Mouse (Mus musculus) stomach, embryonic 14.5 days (tissue): ENCODE results near the gene Sctr. TPM values are rescaled to one million over a fixed set of nuclear protein-coding genes. Genes with fewer than 3 reads are reported as not detected.
A peak's percentile ranks its signal among the peaks of the same experiment; 100 is the strongest.

Experiments
- ATAC-seq: fragments of 200-750 bp; cut with Nextera tagmentation; 2 replicates; pipeline ENCODE4 v1.8.0; 2017; ENCODE audit warnings: low read depth, moderate TSS enrichment; ENCODE audit not compliant: insufficient number of reproducible peaks, insufficient read depth, low FRiP score
- H3K27ac ChIP-seq: fragments of 300-500 bp; sonication (generic); 2 replicates; pipeline ENCODE4 v1.5.1; 2014; ENCODE audit warnings: mild to moderate bottlenecking, low read length, moderate library complexity, mixed read lengths
- H3K27me3 ChIP-seq: fragments of 300-500 bp; sonication (generic); 2 replicates; pipeline ENCODE4 v1.6.1; 2014; ENCODE audit warnings: low read length, control low read depth, mixed read lengths; ENCODE audit not compliant: control insufficient read depth, insufficient read depth
- H3K36me3 ChIP-seq: fragments of 300-500 bp; sonication (generic); 2 replicates; pipeline ENCODE4 v1.6.1; 2014; ENCODE audit warnings: mild to moderate bottlenecking, control low read depth, low read length, moderate library complexity, mixed read lengths; ENCODE audit not compliant: control insufficient read depth, insufficient read depth
- H3K4me1 ChIP-seq: fragments of 300-500 bp; sonication (generic); 2 replicates; pipeline ENCODE4 v1.6.1; 2014; ENCODE audit warnings: low read length, control low read depth, mixed read lengths; ENCODE audit not compliant: control insufficient read depth, insufficient read depth
- H3K4me2 ChIP-seq: fragments of 300-500 bp; sonication (generic); replicated peaks from 2 replicates; pipeline ENCODE4 v1.6.1; 2014; ENCODE audit warnings: low read depth, low read length, control low read depth
- H3K4me3 ChIP-seq: fragments of 300-500 bp; sonication (generic); 2 replicates; pipeline ENCODE4 v1.5.1; 2014; ENCODE audit warnings: low read depth, low read length, control low read depth
- H3K9ac ChIP-seq: fragments of 300-500 bp; sonication (generic); replicated peaks from 2 replicates; pipeline ENCODE4 v1.6.1; 2014; ENCODE audit warnings: low read depth, mild to moderate bottlenecking, control low read depth, low read length, moderate library complexity, mixed read lengths
- H3K9me3 ChIP-seq: fragments of 300-500 bp; sonication (generic); 2 replicates; pipeline ENCODE4 v1.6.1; 2016; ENCODE audit warnings: low read depth, low read length, control low read depth; ENCODE audit not compliant: control insufficient read depth
- WGBS: fragments of 180-500 bp; shearing (Covaris S2); extraction: QIAGEN DNeasy Blood & Tissue Kit; methylation state at CpG from one replicate; pipeline ENCODE4 v1.1.7; 2014; 5-methylcytosine and 5-hydroxymethylcytosine counted together
- polyA plus RNA-seq: library from polyadenylated mRNA; unstranded; fragments of >200 nt; fragmentation: Nextera tagmentation; extraction: Ambion mirVana; gene quantifications from 2 replicates; pipeline ENCODE4 v1.2.1, GENCODE M21; 2014

The Sctr gene
- polyA plus RNA-seq, 1 experiment from 2014 or later, result 2.0 TPM

GRCm38 (mm10) chr1:120077746-120078410 is 71.2 kb downstream of the Sctr start:
- no peak for ATAC-seq
- H3K4me1 ChIP-seq, result peaks cover 13% of the 10 kb centered on the region; the same call in 1 of the 2 replicates
- no peak overlapping the region for H3K4me3 ChIP-seq
- H3K4me2 ChIP-seq, result no peak overlapping the region
- H3K27ac ChIP-seq, result no peak overlapping the region
- no peaks in the 10 kb centered on the region for H3K9me3 ChIP-seq
- no peaks in the 10 kb centered on the region for H3K36me3 ChIP-seq
- H3K9ac ChIP-seq, result no peak overlapping the region
- no peaks in the 10 kb centered on the region for H3K27me3 ChIP-seq
- WGBS, result 23% methylated on average over 9 of the region's 9 CpGs

- no peaks in the 10 kb centered on the region for H3K36me3 ChIP-seq
- no peak overlapping the region for H3K9ac ChIP-seq
- H3K4me1 ChIP-seq, result peaks cover 10% of the 10 kb centered on the region; the same call in 1 of the 2 replicates
- H3K27ac ChIP-seq, result no peak overlapping the region
- no peaks in the 10 kb centered on the region for H3K9me3 ChIP-seq
- H3K27me3 ChIP-seq, result no peaks in the 10 kb centered on the region
- H3K4me2 ChIP-seq, result no peak overlapping the region
- H3K4me3 ChIP-seq, result no peak overlapping the region
- 91% methylated on average over 1 of the region's 1 CpGs for WGBS
- no peak for ATAC-seq
Observed at GRCm38 (mm10) chr1:120080632-120081031, 73.9 kb downstream of the Sctr start.

- Histone ChIP-seq H3K4me2 (0 out of 2 replicates have a peak overlapping the region, but pooled peaks have one; percentile 12), H3K4me1 (peaks cover 10% of the 10 kb centered on the region; the same call in 1 of the 2 replicates), H3K9me3 (no peaks in the 10 kb centered on the region), H3K4me3 (no peak overlapping the region), H3K27me3 (no peaks in the 10 kb centered on the region), H3K36me3 (no peaks in the 10 kb centered on the region), H3K27ac (no peak overlapping the region), H3K9ac (no peak overlapping the region)
- ATAC-seq, result peak; percentile 72; the same call in 1 of the 2 replicates
- 18% methylated on average over 7 of the region's 7 CpGs for WGBS
Observed at GRCm38 (mm10) chr1:120082957-120083585, 76.4 kb downstream of the Sctr start.

- no peaks in the 10 kb centered on the region for H3K27me3 ChIP-seq
- H3K4me1 ChIP-seq, result peaks cover 10% of the 10 kb centered on the region; the same call in 1 of the 2 replicates
- H3K9ac ChIP-seq, result no peak overlapping the region
- no peaks in the 10 kb centered on the region for H3K9me3 ChIP-seq
- no peak for ATAC-seq
- no peaks in the 10 kb centered on the region for H3K36me3 ChIP-seq
- H3K4me3 ChIP-seq, result no peak overlapping the region
- WGBS, result 50% methylated on average over 5 of the region's 5 CpGs
- no peak overlapping the region for H3K4me2 ChIP-seq
- no peak overlapping the region for H3K27ac ChIP-seq
Observed at GRCm38 (mm10) chr1:120083921-120084517, 77.3 kb downstream of the Sctr start.

- Histone ChIP-seq H3K4me1 (peaks cover 10% of the 10 kb centered on the region; the same call in 1 of the 2 replicates), H3K36me3 (no peaks in the 10 kb centered on the region), H3K27me3 (no peaks in the 10 kb centered on the region), H3K9me3 (no peaks in the 10 kb centered on the region), H3K4me3 (no peak overlapping the region), H3K9ac (no peak overlapping the region), H3K27ac (no peak overlapping the region), H3K4me2 (no peak overlapping the region)
- 51% methylated on average over 3 of the region's 3 CpGs for WGBS
- ATAC-seq, result no peak
Observed at GRCm38 (mm10) chr1:120085696-120086095, 79.0 kb downstream of the Sctr start.

GRCm38 (mm10) chr1:120086644-120087043 is 80.0 kb downstream of the Sctr start:
- no peak overlapping the region for H3K27ac ChIP-seq
- H3K4me1 ChIP-seq, result peaks cover 10% of the 10 kb centered on the region; the same call in 1 of the 2 replicates
- no peaks in the 10 kb centered on the region for H3K9me3 ChIP-seq
- no peak overlapping the region for H3K4me2 ChIP-seq
- no peak overlapping the region for H3K9ac ChIP-seq
- no peak overlapping the region for H3K4me3 ChIP-seq
- no peaks in the 10 kb centered on the region for H3K36me3 ChIP-seq
- 62% methylated on average over 13 of the region's 13 CpGs for WGBS
- no peak for ATAC-seq
- H3K27me3 ChIP-seq, result no peaks in the 10 kb centered on the region

- Histone ChIP-seq H3K9ac (no peak overlapping the region), H3K27me3 (no peaks in the 10 kb centered on the region), H3K9me3 (no peaks in the 10 kb centered on the region), H3K4me2 (no peak overlapping the region), H3K27ac (no peak overlapping the region), H3K36me3 (no peaks in the 10 kb centered on the region), H3K4me1 (no peaks in the 10 kb centered on the region), H3K4me3 (no peak overlapping the region)
- 27% methylated on average over 5 of the region's 5 CpGs for WGBS
- ATAC-seq, result no peak
Observed at GRCm38 (mm10) chr1:120089180-120089579, 82.5 kb downstream of the Sctr start.

GRCm38 (mm10) chr1:120090880-120091570 is 84.3 kb downstream of the Sctr start:
- no peaks in the 10 kb centered on the region for H3K4me1 ChIP-seq
- no peak overlapping the region for H3K9ac ChIP-seq
- no peaks in the 10 kb centered on the region for H3K36me3 ChIP-seq
- no peaks in the 10 kb centered on the region for H3K9me3 ChIP-seq
- H3K4me3 ChIP-seq, result no peak overlapping the region
- no peak for ATAC-seq
- no peak overlapping the region for H3K4me2 ChIP-seq
- H3K27ac ChIP-seq, result no peak overlapping the region
- 82% methylated on average over 8 of the region's 8 CpGs for WGBS
- no peaks in the 10 kb centered on the region for H3K27me3 ChIP-seq
